Mouse (Mus musculus): Measurements from ENCODE around the gene Mep1a.

DNA sequence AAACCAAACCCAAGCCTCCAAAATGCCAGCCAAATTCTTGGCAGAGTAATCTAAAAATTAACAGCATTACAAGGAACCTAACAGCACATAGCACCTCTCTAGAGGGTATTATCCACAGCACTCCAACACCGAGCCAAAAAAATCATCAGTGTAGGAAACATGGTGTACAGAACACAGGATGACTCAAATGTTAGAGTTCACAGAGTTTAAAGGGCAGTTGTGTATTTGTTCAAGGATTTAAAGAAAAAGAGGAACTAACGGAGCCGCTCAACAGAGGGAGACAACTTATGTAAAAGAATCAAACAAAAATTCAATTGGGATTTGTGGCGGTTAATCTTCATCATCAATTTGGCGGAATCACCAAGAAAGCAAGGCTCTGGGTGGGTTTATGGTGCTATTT, 7.1 kb downstream of the Mep1a start:
- TF ChIP-seq CTCF (IDR thresholded peaks at IDR 0.05; ENCODE audit: borderline replicate concordance, control insufficient read depth, extremely low read depth, insufficient read depth, low read length, poor library complexity) (no peak), POLR2A (IDR thresholded peaks at IDR 0.05; ENCODE audit: control insufficient read depth, extremely low read depth, insufficient read depth, low read length, poor library complexity) (no peak)

Measured in thymus, adult 2 months (tissue).